Mouse (Mus musculus) cerebellum, adult 2 months (tissue): ENCODE results near the gene Ankrd11.

Experiments used
- CTCF ChIP-seq: fragments of 200-500 bp; IDR thresholded peaks from 2 replicates; pipeline ENCODE4 v1.5.1; 2011; ENCODE audit warnings: low read depth, mild to moderate bottlenecking, control low read depth, low read length, moderate library complexity, borderline replicate concordance; ENCODE audit not compliant: insufficient read depth
- POLR2A ChIP-seq: fragments of 200-500 bp; IDR thresholded peaks from 2 replicates; pipeline ENCODE4 v1.6.1; 2011; ENCODE audit warnings: low read length, control low read depth, borderline replicate concordance; ENCODE audit not compliant: insufficient read depth

- TF ChIP-seq POLR2A, result no peak
- TF ChIP-seq CTCF, result no peak
These were observed 55.4 kb downstream of the Ankrd11 start for GRCm38 (mm10) chr8:122986501-122987184.
